Mouse (Mus musculus): ENCODE data around the gene P4ha3.
A peak's percentile ranks its signal among the peaks of the same experiment; 100 is the strongest.

P4ha3 gene

GRCm38 (mm10) chr7:100307872-100308653, 22.7 kb downstream of the P4ha3 start:
- DNase-seq, result no peak

DNA sequence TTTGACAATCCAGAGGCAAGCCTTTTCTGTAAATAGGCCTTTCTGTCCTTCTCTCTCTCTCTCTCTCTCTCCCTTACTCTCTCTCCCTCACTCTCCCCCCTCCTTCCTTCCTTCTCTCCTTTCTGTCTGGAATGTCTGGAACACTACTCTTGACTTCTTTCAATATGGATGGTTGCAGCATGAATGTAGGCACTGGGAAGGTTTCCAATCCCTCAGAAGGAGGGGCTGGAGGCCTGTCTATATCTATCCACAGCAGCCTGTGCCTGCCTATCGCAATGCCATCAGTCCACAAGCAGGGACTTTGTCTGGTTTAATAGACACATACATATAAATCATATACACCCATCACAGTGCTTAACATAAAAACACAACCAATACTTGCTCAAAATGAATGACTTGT, 23.9 kb downstream of the P4ha3 start:
- DNase-seq, result no peak

- DNase-seq, result no peak
Measured at GRCm38 (mm10) chr7:100309679-100310078, 24.4 kb downstream of the P4ha3 start.

DNA sequence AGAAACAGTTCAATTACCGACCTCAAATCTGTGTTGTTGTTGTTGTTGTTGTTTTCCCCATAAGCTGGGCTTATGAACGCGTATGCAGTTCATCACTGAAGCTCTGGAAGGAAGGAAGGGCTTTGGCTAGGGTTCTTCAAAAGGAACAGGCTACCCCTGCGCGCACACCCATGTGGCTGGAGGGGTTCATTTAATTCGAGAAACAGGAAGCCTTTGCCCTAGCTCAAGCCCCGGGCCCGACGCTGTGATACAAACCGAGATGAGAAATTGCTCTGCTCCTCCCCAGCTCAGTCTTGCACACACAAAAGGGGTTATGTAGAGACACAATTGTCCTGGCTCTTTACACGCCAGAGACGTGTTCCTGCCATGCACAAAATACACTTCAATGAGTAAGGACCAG, 25.0 kb downstream of the P4ha3 start:
- DNase-seq, result peak; percentile 53 to 64

DNA sequence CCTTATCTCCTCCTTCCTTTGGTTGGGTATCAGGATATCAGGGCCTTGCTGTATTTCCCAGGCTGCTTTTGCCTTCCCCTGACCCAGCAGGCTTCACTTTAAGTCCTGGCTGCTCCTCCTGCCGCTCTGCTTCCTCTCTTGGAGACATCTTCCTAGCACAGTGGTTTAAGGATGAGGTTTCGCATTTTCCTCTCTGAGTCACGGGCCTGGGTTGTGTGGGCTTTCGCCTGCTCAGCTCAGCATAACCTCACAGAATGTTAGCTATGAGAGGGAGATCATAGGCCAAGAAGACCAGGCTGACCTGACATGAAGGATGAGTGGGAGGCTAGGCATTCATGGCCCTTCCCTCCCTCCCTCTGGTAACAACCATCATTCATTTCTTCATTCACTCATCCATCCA, 27.4 kb downstream of the P4ha3 start:
- no peak for DNase-seq

DNA sequence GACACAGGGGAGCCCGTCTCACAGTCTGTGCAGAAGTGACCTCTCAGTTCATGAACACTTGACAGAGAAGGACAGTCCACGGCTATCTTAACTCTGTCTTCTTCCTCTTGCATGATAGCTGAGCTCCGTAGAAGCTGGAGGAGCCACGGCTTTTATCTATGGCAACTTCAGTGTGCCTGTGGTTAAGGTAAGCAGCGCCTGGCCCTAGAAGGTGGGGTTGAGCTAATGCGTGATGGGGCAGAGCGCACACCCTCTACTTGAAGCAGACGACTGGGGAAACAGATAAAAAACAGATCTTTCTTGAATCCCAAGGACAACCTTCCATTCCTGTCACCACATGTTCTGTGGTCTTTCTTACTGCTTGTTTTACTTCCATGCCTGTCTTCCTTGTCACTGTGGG, 31.6 kb downstream of the P4ha3 start:
- DNase-seq, result no peak

DNA sequence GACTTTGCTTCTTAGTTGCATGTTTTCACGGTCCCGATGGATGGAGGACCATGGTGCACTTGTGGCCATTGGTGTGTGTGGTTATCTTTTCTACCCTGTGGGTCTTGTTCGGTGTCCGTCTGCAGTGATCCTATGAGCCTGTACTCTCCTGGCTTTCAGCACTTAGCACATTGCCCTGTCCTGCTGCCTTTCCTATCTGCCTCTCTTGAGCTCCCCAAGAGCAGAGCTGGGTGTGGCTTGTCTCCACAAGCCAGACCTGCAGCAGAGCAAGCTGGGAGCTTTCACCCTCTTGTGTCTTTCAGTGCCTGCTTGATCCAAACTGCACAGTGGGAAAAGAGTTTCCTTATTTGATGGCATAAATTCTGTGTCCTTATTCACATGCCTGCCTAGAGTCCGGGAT, 32.2 kb downstream of the P4ha3 start:
- DNase-seq, result no peak

- no peak for DNase-seq
Measured at GRCm38 (mm10) chr7:100323721-100324120, 38.4 kb downstream of the P4ha3 start.

GRCm38 (mm10) chr7:100325482-100325881, 40.2 kb downstream of the P4ha3 start:
- peak; percentile 17 to 18 for DNase-seq

GRCm38 (mm10) chr7:100327514-100327913, 42.2 kb downstream of the P4ha3 start:
- no peak for DNase-seq

DNA sequence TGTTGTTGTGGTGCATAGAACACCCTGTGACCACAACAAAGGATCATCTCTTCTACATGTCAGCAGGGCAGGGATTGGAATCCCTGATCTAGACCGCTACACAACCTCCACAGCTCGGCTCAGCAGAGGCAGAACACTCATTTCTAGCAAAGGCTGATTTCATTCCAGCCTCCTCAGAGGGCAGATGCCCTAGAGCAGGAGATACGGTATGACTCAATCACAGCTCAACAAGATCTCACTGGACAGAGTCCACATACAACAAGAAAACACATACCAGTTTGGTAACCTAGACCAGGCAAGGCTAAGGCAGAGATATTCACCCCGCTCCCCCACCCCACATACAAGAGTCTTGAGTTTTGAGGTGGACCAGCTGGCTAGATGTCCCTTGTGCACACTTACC, 43.3 kb downstream of the P4ha3 start:
- no peak for DNase-seq

DNA sequence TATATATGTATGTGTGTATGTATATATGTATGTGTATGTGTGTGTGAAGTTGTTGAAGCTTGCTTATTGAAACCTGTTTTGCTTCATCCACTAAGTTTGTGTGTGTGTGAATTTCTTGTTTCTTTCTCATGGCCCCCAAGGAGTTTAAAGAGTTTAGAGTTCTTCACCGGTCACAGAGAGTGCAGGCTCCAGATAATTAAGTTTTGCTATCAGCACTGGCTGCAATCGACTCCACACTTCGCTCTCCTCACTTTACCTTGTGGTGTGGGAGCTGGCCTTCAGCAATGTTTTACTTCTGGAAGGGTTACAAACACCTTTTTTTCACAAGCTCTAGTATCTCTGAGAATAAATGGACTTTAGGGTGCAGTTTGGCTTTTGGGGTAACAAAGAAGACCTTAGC, 45.9 kb downstream of the P4ha3 start:
- no peak for DNase-seq

GRCm38 (mm10) chr7:100335921-100336320, 50.6 kb downstream of the P4ha3 start:
- DNase-seq, result no peak

- no peak for DNase-seq
Measured at GRCm38 (mm10) chr7:100354984-100355383, 69.7 kb downstream of the P4ha3 start.

DNA sequence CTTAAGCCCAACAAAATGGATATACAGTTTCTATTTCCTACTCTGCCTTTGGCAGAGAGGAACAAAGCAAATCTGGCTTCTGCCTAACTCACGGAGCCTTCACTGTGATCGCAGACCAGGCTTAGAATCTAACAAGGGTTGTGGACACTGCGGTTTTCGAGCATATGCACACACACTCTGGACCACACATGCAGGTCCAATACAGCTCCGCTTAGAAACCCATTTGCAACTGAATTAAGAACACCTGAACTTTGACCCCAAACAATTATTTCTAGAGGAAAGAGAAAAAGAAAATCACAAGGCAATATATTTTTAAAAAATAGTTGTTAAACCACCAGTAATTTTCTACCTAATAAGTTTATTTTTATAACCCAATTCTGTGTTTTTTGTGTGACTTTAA, 71.0 kb downstream of the P4ha3 start:
- no peak for DNase-seq

GRCm38 (mm10) chr7:100356768-100357167, 71.4 kb downstream of the P4ha3 start:
- no peak for DNase-seq

- no peak for DNase-seq
Measured at GRCm38 (mm10) chr7:100357856-100358255, 72.5 kb downstream of the P4ha3 start.

DNA sequence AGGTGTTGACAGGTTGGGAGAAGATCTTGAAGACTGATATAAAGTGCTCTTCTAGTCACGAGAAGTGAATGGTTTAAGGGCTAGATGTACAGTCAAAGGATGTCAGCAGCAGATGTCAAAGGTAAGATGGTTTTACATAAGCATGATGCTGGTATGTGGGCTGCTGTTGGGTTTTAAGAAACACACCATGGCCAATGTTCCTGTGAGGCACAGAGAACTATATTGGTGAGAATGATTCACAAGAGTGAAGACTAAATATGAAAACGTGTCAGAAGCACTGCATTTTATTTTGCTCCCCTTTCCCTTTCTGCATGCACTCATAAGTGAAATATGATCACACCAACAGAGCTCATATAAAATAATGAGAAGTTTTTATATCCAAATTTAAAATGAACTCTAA, 77.8 kb downstream of the P4ha3 start:
- DNase-seq, result no peak

DNA sequence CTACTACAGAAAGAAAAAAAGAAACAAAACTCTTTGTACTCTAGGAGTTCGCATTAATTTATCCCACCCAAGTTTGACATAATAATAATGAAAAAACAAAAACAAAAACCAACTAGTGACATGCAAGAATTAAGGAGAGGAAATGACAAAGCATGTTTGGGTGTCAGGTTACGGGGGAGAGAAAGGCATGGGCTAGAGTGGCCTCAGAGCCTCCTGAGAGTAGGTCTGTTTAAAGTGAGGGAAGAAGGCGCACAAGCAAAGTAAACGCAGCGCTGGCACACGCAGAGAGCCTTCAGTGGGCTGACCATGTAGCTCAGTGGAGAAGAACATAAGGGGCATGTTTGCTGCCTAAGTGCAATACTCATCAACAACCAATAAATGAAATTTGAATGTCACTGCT, 79.6 kb downstream of the P4ha3 start:
- no peak for DNase-seq
